Mouse (Mus musculus): ENCODE data around the gene P4ha1.

- TF ChIP-seq EP300 (optimal IDR thresholded peaks at IDR 0.05) (no peak), CTCF (IDR thresholded peaks at IDR 0.05; ENCODE audit: low read depth) (no peak)
Observed at GRCm38 (mm10) chr10:59419516-59419915, 96.4 kb downstream of the P4ha1 start.

All from stomach, postnatal 0 days (tissue).